Mouse (Mus musculus): Measurements from ENCODE around the gene Dapk3.

The Dapk3 gene

GRCm38 (mm10) chr10:81182336-81183333 lies at the start of gene Dapk3:
TSS of gene Dapk3 (plus strand) at chr10:81183005.
- peak; percentile 98 to 99 for DNase-seq (ENCODE audit: low spot score in 2 of 2)

- no peak for DNase-seq (ENCODE audit: low spot score in 2 of 2)
These were observed 48.6 kb upstream of the Dapk3 start for GRCm38 (mm10) chr10:81134181-81134587.

GRCm38 (mm10) chr10:81134966-81135681 lies 47.7 kb upstream of the Dapk3 start, which contains the start of gene Zbtb7a:
TSS of gene Zbtb7a (plus strand) at chr10:81135220.
- DNase-seq (ENCODE audit: low spot score in 2 of 2) = peak in 1 of 2 experiments; percentile 64

GRCm38 (mm10) chr10:81135831-81136705 lies 46.7 kb upstream of the Dapk3 start:
- DNase-seq (ENCODE audit: low spot score in 2 of 2) = peak; percentile 67 to 69

- peak; percentile 72 to 78 for DNase-seq (ENCODE audit: low spot score in 2 of 2)
These were observed 46.0 kb upstream of the Dapk3 start for GRCm38 (mm10) chr10:81136706-81137231.

- DNase-seq (ENCODE audit: low spot score in 2 of 2) = peak; percentile 100
These were observed 45.3 kb upstream of the Dapk3 start for GRCm38 (mm10) chr10:81137252-81138130.

- no peak for DNase-seq (ENCODE audit: low spot score in 2 of 2)
These were observed 44.5 kb upstream of the Dapk3 start for GRCm38 (mm10) chr10:81138131-81138782.

- DNase-seq (ENCODE audit: low spot score in 2 of 2) = no peak
These were observed 43.8 kb upstream of the Dapk3 start for GRCm38 (mm10) chr10:81138821-81139528.

- no peak for DNase-seq (ENCODE audit: low spot score in 2 of 2)
These were observed 43.3 kb upstream of the Dapk3 start for GRCm38 (mm10) chr10:81139529-81139846.

GRCm38 (mm10) chr10:81140005-81140404 lies 42.8 kb upstream of the Dapk3 start:
- no peak for DNase-seq (ENCODE audit: low spot score in 2 of 2)

- DNase-seq (ENCODE audit: low spot score in 2 of 2) = no peak
These were observed 41.9 kb upstream of the Dapk3 start for GRCm38 (mm10) chr10:81140717-81141454.

GRCm38 (mm10) chr10:81141455-81142210 lies 41.2 kb upstream of the Dapk3 start:
- no peak for DNase-seq (ENCODE audit: low spot score in 2 of 2)

GRCm38 (mm10) chr10:81142551-81142981 lies 40.2 kb upstream of the Dapk3 start:
- no peak for DNase-seq (ENCODE audit: low spot score in 2 of 2)

- DNase-seq (ENCODE audit: low spot score in 2 of 2) = no peak
These were observed 39.6 kb upstream of the Dapk3 start for GRCm38 (mm10) chr10:81143157-81143633.

- no peak for DNase-seq (ENCODE audit: low spot score in 2 of 2)
These were observed 38.9 kb upstream of the Dapk3 start for GRCm38 (mm10) chr10:81143845-81144437.

GRCm38 (mm10) chr10:81144667-81145066 lies 38.1 kb upstream of the Dapk3 start:
- no peak for DNase-seq (ENCODE audit: low spot score in 2 of 2)

- no peak for DNase-seq (ENCODE audit: low spot score in 2 of 2)
These were observed 37.5 kb upstream of the Dapk3 start for GRCm38 (mm10) chr10:81145307-81145706.

Data from frontal cortex, postnatal 36 days (tissue).